Mouse (Mus musculus): ENCODE results near the gene Specc1l. TPM values are rescaled to one million over a fixed set of nuclear protein-coding genes. Genes with fewer than 3 reads are reported as not detected.

The Specc1l gene
- polyA plus RNA-seq, 1 experiment, result 20.7 TPM

- Histone ChIP-seq H3K4me1 (ENCODE audit: control insufficient read depth, insufficient read depth, low read length) (peaks cover 8% of the 10 kb centered on the region), H3K36me3 (ENCODE audit: control insufficient read depth, insufficient read depth, low read length) (no peaks in the 10 kb centered on the region), H3K4me3 (ENCODE audit: control insufficient read depth, low read depth, low read length) (peak overlapping the region; percentile 68), H3K27me3 (ENCODE audit: control insufficient read depth, insufficient read depth, low read length) (no peaks in the 10 kb centered on the region), H3K27ac (ENCODE audit: control insufficient read depth, insufficient read depth, low read depth, low read length) (peak overlapping the region; percentile 53)
- TF ChIP-seq POLR2A (IDR thresholded peaks at IDR 0.05; ENCODE audit: control insufficient read depth, low read depth, low read length) (no peak), CTCF (IDR thresholded peaks at IDR 0.05; ENCODE audit: control insufficient read depth, insufficient read depth, insufficient replicate concordance, low read depth, low read length) (no peak)
Observed at GRCm38 (mm10) chr10:75224154-75224553, 12.3 kb downstream of the Specc1l start.

- H3K4me3 ChIP-seq (ENCODE audit: control insufficient read depth, low read depth, low read length), result no peak overlapping the region
- no peaks in the 10 kb centered on the region for H3K27me3 ChIP-seq (ENCODE audit: control insufficient read depth, insufficient read depth, low read length)
- H3K4me1 ChIP-seq (ENCODE audit: control insufficient read depth, insufficient read depth, low read length), result peaks cover 8% of the 10 kb centered on the region
- no peak for TF ChIP-seq CTCF (IDR thresholded peaks at IDR 0.05; ENCODE audit: control insufficient read depth, insufficient read depth, insufficient replicate concordance, low read depth, low read length)
- TF ChIP-seq POLR2A (IDR thresholded peaks at IDR 0.05; ENCODE audit: control insufficient read depth, low read depth, low read length), result no peak
- H3K27ac ChIP-seq (ENCODE audit: control insufficient read depth, insufficient read depth, low read depth, low read length), result no peak overlapping the region
- H3K36me3 ChIP-seq (ENCODE audit: control insufficient read depth, insufficient read depth, low read length), result no peaks in the 10 kb centered on the region
Observed at GRCm38 (mm10) chr10:75224630-75225029, 12.8 kb downstream of the Specc1l start.

GRCm38 (mm10) chr10:75227381-75227780, 15.5 kb downstream of the Specc1l start:
- no peak for TF ChIP-seq CTCF (IDR thresholded peaks at IDR 0.05; ENCODE audit: control insufficient read depth, insufficient read depth, insufficient replicate concordance, low read depth, low read length)
- no peak for TF ChIP-seq POLR2A (IDR thresholded peaks at IDR 0.05; ENCODE audit: control insufficient read depth, low read depth, low read length)
- H3K27me3 ChIP-seq (ENCODE audit: control insufficient read depth, insufficient read depth, low read length), result no peaks in the 10 kb centered on the region
- no peak overlapping the region for H3K27ac ChIP-seq (ENCODE audit: control insufficient read depth, insufficient read depth, low read depth, low read length)

GRCm38 (mm10) chr10:75230572-75230971, 18.7 kb downstream of the Specc1l start:
- TF ChIP-seq CTCF (IDR thresholded peaks at IDR 0.05; ENCODE audit: control insufficient read depth, insufficient read depth, insufficient replicate concordance, low read depth, low read length), result no peak
- TF ChIP-seq POLR2A (IDR thresholded peaks at IDR 0.05; ENCODE audit: control insufficient read depth, low read depth, low read length), result no peak
- Histone ChIP-seq H3K27me3 (ENCODE audit: control insufficient read depth, insufficient read depth, low read length) (no peaks in the 10 kb centered on the region), H3K27ac (ENCODE audit: control insufficient read depth, insufficient read depth, low read depth, low read length) (no peak overlapping the region), H3K4me3 (ENCODE audit: control insufficient read depth, low read depth, low read length) (no peak overlapping the region), H3K4me1 (ENCODE audit: control insufficient read depth, insufficient read depth, low read length) (peaks cover 5% of the 10 kb centered on the region), H3K36me3 (ENCODE audit: control insufficient read depth, insufficient read depth, low read length) (peaks cover 6% of the 10 kb centered on the region)

More at GRCm38 (mm10) chr10:75227381-75227780, 15.5 kb downstream of the Specc1l start:
- Histone ChIP-seq H3K36me3 (ENCODE audit: control insufficient read depth, insufficient read depth, low read length) (peaks cover 4% of the 10 kb centered on the region), H3K4me1 (ENCODE audit: control insufficient read depth, insufficient read depth, low read length) (peaks cover 13% of the 10 kb centered on the region), H3K4me3 (ENCODE audit: control insufficient read depth, low read depth, low read length) (no peak overlapping the region)

- Histone ChIP-seq H3K36me3 (ENCODE audit: control insufficient read depth, insufficient read depth, low read length) (peaks cover 6% of the 10 kb centered on the region), H3K27me3 (ENCODE audit: control insufficient read depth, insufficient read depth, low read length) (no peaks in the 10 kb centered on the region), H3K4me1 (ENCODE audit: control insufficient read depth, insufficient read depth, low read length) (peaks cover 5% of the 10 kb centered on the region), H3K4me3 (ENCODE audit: control insufficient read depth, low read depth, low read length) (no peak overlapping the region), H3K27ac (ENCODE audit: control insufficient read depth, insufficient read depth, low read depth, low read length) (no peak overlapping the region)
- no peak for TF ChIP-seq CTCF (IDR thresholded peaks at IDR 0.05; ENCODE audit: control insufficient read depth, insufficient read depth, insufficient replicate concordance, low read depth, low read length)
- no peak for TF ChIP-seq POLR2A (IDR thresholded peaks at IDR 0.05; ENCODE audit: control insufficient read depth, low read depth, low read length)
Observed at GRCm38 (mm10) chr10:75231876-75232275, 20.0 kb downstream of the Specc1l start.

GRCm38 (mm10) chr10:75232612-75233155, 20.8 kb downstream of the Specc1l start:
- Histone ChIP-seq H3K4me3 (ENCODE audit: control insufficient read depth, low read depth, low read length) (no peak overlapping the region), H3K27me3 (ENCODE audit: control insufficient read depth, insufficient read depth, low read length) (no peaks in the 10 kb centered on the region), H3K4me1 (ENCODE audit: control insufficient read depth, insufficient read depth, low read length) (peaks cover 5% of the 10 kb centered on the region), H3K27ac (ENCODE audit: control insufficient read depth, insufficient read depth, low read depth, low read length) (no peak overlapping the region), H3K36me3 (ENCODE audit: control insufficient read depth, insufficient read depth, low read length) (peaks cover 6% of the 10 kb centered on the region)
- TF ChIP-seq CTCF (IDR thresholded peaks at IDR 0.05; ENCODE audit: control insufficient read depth, insufficient read depth, insufficient replicate concordance, low read depth, low read length), result no peak
- TF ChIP-seq POLR2A (IDR thresholded peaks at IDR 0.05; ENCODE audit: control insufficient read depth, low read depth, low read length), result no peak

- peaks cover 5% of the 10 kb centered on the region for H3K4me1 ChIP-seq (ENCODE audit: control insufficient read depth, insufficient read depth, low read length)
Observed at GRCm38 (mm10) chr10:75233489-75233888, 21.6 kb downstream of the Specc1l start.

More at GRCm38 (mm10) chr10:75233489-75233888, 21.6 kb downstream of the Specc1l start:
- peaks cover 6% of the 10 kb centered on the region for H3K36me3 ChIP-seq (ENCODE audit: control insufficient read depth, insufficient read depth, low read length)
- no peak overlapping the region for H3K27ac ChIP-seq (ENCODE audit: control insufficient read depth, insufficient read depth, low read depth, low read length)
- no peak for TF ChIP-seq CTCF (IDR thresholded peaks at IDR 0.05; ENCODE audit: control insufficient read depth, insufficient read depth, insufficient replicate concordance, low read depth, low read length)
- TF ChIP-seq POLR2A (IDR thresholded peaks at IDR 0.05; ENCODE audit: control insufficient read depth, low read depth, low read length), result no peak
- no peak overlapping the region for H3K4me3 ChIP-seq (ENCODE audit: control insufficient read depth, low read depth, low read length)
- H3K27me3 ChIP-seq (ENCODE audit: control insufficient read depth, insufficient read depth, low read length), result no peaks in the 10 kb centered on the region

Data from testis, adult 2 months (tissue).